Mouse (Mus musculus) heart, adult 11 months (tissue): Measurements from ENCODE around the gene Prr13.
A peak's percentile ranks its signal among the peaks of the same experiment; 100 is the strongest.

Source experiments
- DNase-seq: peaks from one replicate; pipeline ENCODE4 v3.0.0; 2022

Prr13 gene

GRCm38 (mm10) chr15:102461430-102462075 is 2.7 kb downstream of the Prr13 start:
- peak; percentile 55 for DNase-seq

GRCm38 (mm10) chr15:102463666-102464065 is 4.8 kb downstream of the Prr13 start:
- peak; percentile 59 for DNase-seq

- peak; percentile 86 for DNase-seq
These were observed 10.0 kb downstream of the Prr13 start for GRCm38 (mm10) chr15:102468675-102469370.

- DNase-seq, result peak; percentile 100
These were observed 11.4 kb downstream of the Prr13 start, which contains the start of gene Pcbp2 for GRCm38 (mm10) chr15:102470183-102470604. Pcbp2 (plus strand) TSS chr15:102470539.

- peak; percentile 99 for DNase-seq
These were observed 11.9 kb downstream of the Prr13 start for GRCm38 (mm10) chr15:102470605-102471294.

- no peak for DNase-seq
These were observed 12.4 kb downstream of the Prr13 start for GRCm38 (mm10) chr15:102471295-102471645.

GRCm38 (mm10) chr15:102471727-102472126 is 12.9 kb downstream of the Prr13 start:
- peak; percentile 4 for DNase-seq

GRCm38 (mm10) chr15:102473246-102473645 is 14.4 kb downstream of the Prr13 start:
- DNase-seq, result peak; percentile 85

- peak; percentile 41 for DNase-seq
These were observed 15.7 kb downstream of the Prr13 start for GRCm38 (mm10) chr15:102474520-102474919.

GRCm38 (mm10) chr15:102483136-102483535 is 24.3 kb downstream of the Prr13 start:
- peak; percentile 87 for DNase-seq

GRCm38 (mm10) chr15:102485853-102486252 is 27.0 kb downstream of the Prr13 start:
- peak; percentile 88 for DNase-seq

GRCm38 (mm10) chr15:102487664-102488063 is 28.8 kb downstream of the Prr13 start:
- peak; percentile 55 for DNase-seq

- DNase-seq, result peak; percentile 41
These were observed 39.5 kb downstream of the Prr13 start for GRCm38 (mm10) chr15:102498322-102498721.

- DNase-seq, result peak; percentile 82
These were observed 40.5 kb downstream of the Prr13 start for GRCm38 (mm10) chr15:102499370-102499769.

GRCm38 (mm10) chr15:102499851-102500250 is 41.0 kb downstream of the Prr13 start:
- peak; percentile 61 for DNase-seq

- DNase-seq, result peak; percentile 79
These were observed 41.7 kb downstream of the Prr13 start for GRCm38 (mm10) chr15:102500479-102500878.

GRCm38 (mm10) chr15:102501084-102501814 is 42.4 kb downstream of the Prr13 start:
- peak; percentile 92 for DNase-seq

- DNase-seq, result peak; percentile 83
These were observed 43.5 kb downstream of the Prr13 start for GRCm38 (mm10) chr15:102502254-102502840.

- peak; percentile 82 for DNase-seq
These were observed 44.6 kb downstream of the Prr13 start, which contains the start of gene Gm10337 for GRCm38 (mm10) chr15:102503447-102503846. Gm10337 (plus strand) TSS chr15:102503722.

- peak; percentile 91 for DNase-seq
These were observed 45.3 kb downstream of the Prr13 start for GRCm38 (mm10) chr15:102503924-102504782.

- peak; percentile 88 for DNase-seq
These were observed 46.4 kb downstream of the Prr13 start for GRCm38 (mm10) chr15:102505073-102505769.
